In genomic region chr2:32708643-32709042, GRCm38 (mm10) we compare ENCODE assay signal across 7 mouse cellular contexts. TPM values are rescaled to one million over a fixed set of nuclear protein-coding genes. Genes with fewer than 3 reads are reported as not detected.
A peak's percentile ranks its signal among the peaks of the same experiment; 100 is the strongest.
DNase-seq lines count a peak whose midpoint lies in the region; ATAC-seq and TF ChIP-seq lines count a peak whose summit lies in the region.

No protein-coding gene starts in this region.

- TF ChIP-seq CTCF in liver, postnatal 0 days (IDR thresholded peaks at IDR 0.05; ENCODE audit: low read depth), result peak; percentile 92

- H3K9ac ChIP-seq in hindbrain, embryonic 13.5 days, result no peak overlapping the region
- no peak overlapping the region for H3K9ac ChIP-seq in liver, postnatal 0 days (replicated peaks)

- no peaks in the 10 kb centered on the region for H3K27me3 ChIP-seq in hindbrain, embryonic 10.5 days (ENCODE audit: insufficient read depth, poor library complexity, severe bottlenecking)
- no peaks in the 10 kb centered on the region for H3K27me3 ChIP-seq in hindbrain, embryonic 13.5 days
- H3K27me3 ChIP-seq in liver, postnatal 0 days (ENCODE audit: insufficient read depth, low read length), result no peaks in the 10 kb centered on the region

- no peak overlapping the region for H3K4me2 ChIP-seq in hindbrain, embryonic 13.5 days
- H3K4me2 ChIP-seq in liver, postnatal 0 days (ENCODE audit: low read depth, low read length), result no peak overlapping the region

- DNase-seq in hindbrain, embryonic 10.5 days (ENCODE audit: low spot score), result peak; percentile 71
- DNase-seq in urinary bladder, postnatal 14 days (ENCODE audit: low spot score), result peak; percentile 55
- DNase-seq in urinary bladder, postnatal 36 days (ENCODE audit: low spot score in 2 of 2), result no peak
- DNase-seq in c-Kit-positive CD71-positive TER-119-negative erythroid progenitor cells, embryonic 14.5 days (ENCODE audit: low read depth), result peak; percentile 60
- DNase-seq in liver, postnatal 0 days, result peak; percentile 83
- DNase-seq in thymus, postnatal 25 days, result peak; percentile 72

- peaks cover 78% of the 10 kb centered on the region for H3K36me3 ChIP-seq in hindbrain, embryonic 10.5 days
- peaks cover 74% of the 10 kb centered on the region for H3K36me3 ChIP-seq in hindbrain, embryonic 13.5 days
- peaks cover 56% of the 10 kb centered on the region for H3K36me3 ChIP-seq in liver, postnatal 0 days (replicated peaks; ENCODE audit: insufficient read depth, low read length)

- WGBS in hindbrain, embryonic 10.5 days, result 53% methylated on average over 3 of the region's 3 CpGs
- WGBS in hindbrain, embryonic 13.5 days, result 52% methylated on average over 3 of the region's 3 CpGs
- WGBS in liver, postnatal 0 days (ENCODE audit: insufficient replicate concordance), result 37% methylated on average over 3 of the region's 3 CpGs

- no peak overlapping the region for H3K27ac ChIP-seq in hindbrain, embryonic 10.5 days
- no peak overlapping the region for H3K27ac ChIP-seq in hindbrain, embryonic 13.5 days
- H3K27ac ChIP-seq in liver, postnatal 0 days (ENCODE audit: low read depth), result no peak overlapping the region

- H3K4me3 ChIP-seq in hindbrain, embryonic 10.5 days, result no peak overlapping the region
- H3K4me3 ChIP-seq in hindbrain, embryonic 13.5 days, result no peak overlapping the region
- H3K4me3 ChIP-seq in liver, postnatal 0 days (ENCODE audit: low read depth, low read length), result no peak overlapping the region

- ATAC-seq in hindbrain, embryonic 13.5 days (ENCODE audit: low FRiP score), result no peak
- ATAC-seq in liver, postnatal 0 days, result no peak

- no peaks in the 10 kb centered on the region for H3K9me3 ChIP-seq in hindbrain, embryonic 10.5 days
- H3K9me3 ChIP-seq in hindbrain, embryonic 13.5 days, result no peaks in the 10 kb centered on the region
- no peaks in the 10 kb centered on the region for H3K9me3 ChIP-seq in liver, postnatal 0 days (ENCODE audit: low read length)

- no peak for TF ChIP-seq EP300 in liver, postnatal 0 days (IDR thresholded peaks at IDR 0.05; ENCODE audit: low read depth)

- peaks cover 21% of the 10 kb centered on the region for H3K4me1 ChIP-seq in hindbrain, embryonic 10.5 days (replicated peaks)
- peaks cover 14% of the 10 kb centered on the region for H3K4me1 ChIP-seq in hindbrain, embryonic 13.5 days (replicated peaks)
- peaks cover 18% of the 10 kb centered on the region for H3K4me1 ChIP-seq in liver, postnatal 0 days (ENCODE audit: insufficient read depth)

RNA-seq across cellular contexts. Expression of gene Cdk9, which starts 4.2 kb away (rescaled TPM):
- polyA plus RNA-seq in hindbrain, embryonic 10.5 days (2016; fragmentation: Nextera tagmentation; extraction: Ambion mirVana), result 121 and 125 TPM in 2 replicates
- polyA plus RNA-seq in hindbrain, embryonic 13.5 days (2015; fragmentation: Nextera tagmentation; extraction: Ambion mirVana), result 74.9 and 81.9 TPM in 2 replicates
- polyA plus RNA-seq in liver, postnatal 0 days (2015; fragmentation: Nextera tagmentation; extraction: Ambion mirVana), result 49.5 and 53.7 TPM in 2 replicates

RNA-seq across cellular contexts. Expression of gene Fpgs, which starts 4.7 kb away (rescaled TPM):
- polyA plus RNA-seq in hindbrain, embryonic 10.5 days (2016; fragmentation: Nextera tagmentation; extraction: Ambion mirVana), result 25.9 and 29.5 TPM in 2 replicates
- polyA plus RNA-seq in hindbrain, embryonic 13.5 days (2015; fragmentation: Nextera tagmentation; extraction: Ambion mirVana), result 14.5 and 16.4 TPM in 2 replicates
- polyA plus RNA-seq in liver, postnatal 0 days (2015; fragmentation: Nextera tagmentation; extraction: Ambion mirVana), result 85.3 and 95.9 TPM in 2 replicates

RNA-seq across cellular contexts. Expression of gene Sh2d3c, which starts 12.2 kb away (rescaled TPM):
- 27.6 and 39.1 TPM in 2 replicates for polyA plus RNA-seq in hindbrain, embryonic 10.5 days (2016; fragmentation: Nextera tagmentation; extraction: Ambion mirVana)
- polyA plus RNA-seq in hindbrain, embryonic 13.5 days (2015; fragmentation: Nextera tagmentation; extraction: Ambion mirVana), result 41.8 and 50.5 TPM in 2 replicates
- polyA plus RNA-seq in liver, postnatal 0 days (2015; fragmentation: Nextera tagmentation; extraction: Ambion mirVana), result 7.6 and 8.3 TPM in 2 replicates

RNA-seq across cellular contexts. Expression of gene 6330409D20Rik, which starts 32.2 kb away (rescaled TPM):
- polyA plus RNA-seq in hindbrain, embryonic 10.5 days (2016; fragmentation: Nextera tagmentation; extraction: Ambion mirVana), result 1.3 and 1.7 TPM in 2 replicates
- 3.3 and 3.7 TPM in 2 replicates for polyA plus RNA-seq in hindbrain, embryonic 13.5 days (2015; fragmentation: Nextera tagmentation; extraction: Ambion mirVana)
- polyA plus RNA-seq in liver, postnatal 0 days (2015; fragmentation: Nextera tagmentation; extraction: Ambion mirVana), result not detected in 2 replicates

RNA-seq across cellular contexts. Expression of gene Tor2a, which starts 48.4 kb away (rescaled TPM):
- 56.9 and 61.6 TPM in 2 replicates for polyA plus RNA-seq in hindbrain, embryonic 10.5 days (2016; fragmentation: Nextera tagmentation; extraction: Ambion mirVana)
- polyA plus RNA-seq in hindbrain, embryonic 13.5 days (2015; fragmentation: Nextera tagmentation; extraction: Ambion mirVana), result 54.2 and 54.4 TPM in 2 replicates
- 34.6 and 34.7 TPM in 2 replicates for polyA plus RNA-seq in liver, postnatal 0 days (2015; fragmentation: Nextera tagmentation; extraction: Ambion mirVana)

Comparison
In these comparisons a context has a peak if more than half of its experiments do, and no peak if none do; other contexts are left out.
1. DNase-seq: peak in hindbrain, embryonic 10.5 days (single experiment), urinary bladder, postnatal 14 days (single experiment), c-Kit-positive CD71-positive TER-119-negative erythroid progenitor cells, embryonic 14.5 days (single experiment), liver, postnatal 0 days (single experiment) and thymus, postnatal 25 days (single experiment); none in urinary bladder, postnatal 36 days (0 of 2).